Mouse (Mus musculus): ENCODE results near the gene Bad.

- no peak for TF ChIP-seq CTCF (IDR thresholded peaks at IDR 0.05; ENCODE audit: extremely low read depth, insufficient read length, insufficient replicate concordance, low read depth, low read length)
- no peak for TF ChIP-seq POLR2A (IDR thresholded peaks at IDR 0.05; ENCODE audit: low read depth, low read length)
Observed at GRCm38 (mm10) chr19:6909021-6909420, 32.6 kb upstream of the Bad start.

All from small intestine, adult 2 months (tissue).